Mouse (Mus musculus) liver, adult 2 months (tissue): ENCODE measurements around the gene Irf2.

Source experiments
- CTCF ChIP-seq: fragments of 200-500 bp; IDR thresholded peaks from 2 replicates; pipeline ENCODE4 v1.5.1; 2011; ENCODE audit warnings: low read depth, low read length, control low read depth
- POLR2A ChIP-seq: fragments of 200-500 bp; IDR thresholded peaks from 2 replicates; pipeline ENCODE4 v1.6.1; 2011; ENCODE audit warnings: low read length, control low read depth; ENCODE audit not compliant: insufficient read depth; ENCODE audit errors: extremely low read depth

DNA sequence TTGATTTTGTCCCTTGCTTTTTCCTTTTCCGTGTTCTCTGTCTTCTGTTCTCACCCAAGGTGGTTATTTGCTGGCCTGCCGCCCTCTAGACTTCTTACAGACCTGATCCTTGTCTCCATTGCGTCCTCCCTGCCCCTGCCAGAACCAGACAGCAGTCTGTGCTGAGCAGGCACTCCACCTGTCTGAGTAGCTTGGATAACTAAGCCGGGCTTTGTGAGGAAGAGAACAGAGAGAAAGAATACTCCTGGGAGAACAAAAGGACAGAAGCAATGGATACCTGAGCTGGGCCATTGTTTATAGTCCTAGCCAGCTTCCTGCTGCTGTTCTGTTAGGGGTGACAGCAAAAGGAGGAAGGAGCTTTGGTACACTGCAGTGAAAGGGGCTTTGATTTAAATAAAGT lies 94.2 kb downstream of the Irf2 start:
- TF ChIP-seq CTCF (no peak), POLR2A (no peak)
